Mouse (Mus musculus) T-helper 1 cell (primary cell): Measurements from ENCODE around the gene Mapre1.
"Not testable (repeated sequence)": the region's sequence is repeated elsewhere in the genome, so short reads cannot be mapped to it uniquely, and the experiment has no call there.

Source experiments
- in situ Hi-C: fragments of 300-600 bp; cut with MboI, MseI; formaldehyde crosslinking; loops from one replicate; pipeline ENCODE4 v1.15.1; 2025; ENCODE audit warnings: high pct_unique_total_duplicates

Mapre1 gene

DNA sequence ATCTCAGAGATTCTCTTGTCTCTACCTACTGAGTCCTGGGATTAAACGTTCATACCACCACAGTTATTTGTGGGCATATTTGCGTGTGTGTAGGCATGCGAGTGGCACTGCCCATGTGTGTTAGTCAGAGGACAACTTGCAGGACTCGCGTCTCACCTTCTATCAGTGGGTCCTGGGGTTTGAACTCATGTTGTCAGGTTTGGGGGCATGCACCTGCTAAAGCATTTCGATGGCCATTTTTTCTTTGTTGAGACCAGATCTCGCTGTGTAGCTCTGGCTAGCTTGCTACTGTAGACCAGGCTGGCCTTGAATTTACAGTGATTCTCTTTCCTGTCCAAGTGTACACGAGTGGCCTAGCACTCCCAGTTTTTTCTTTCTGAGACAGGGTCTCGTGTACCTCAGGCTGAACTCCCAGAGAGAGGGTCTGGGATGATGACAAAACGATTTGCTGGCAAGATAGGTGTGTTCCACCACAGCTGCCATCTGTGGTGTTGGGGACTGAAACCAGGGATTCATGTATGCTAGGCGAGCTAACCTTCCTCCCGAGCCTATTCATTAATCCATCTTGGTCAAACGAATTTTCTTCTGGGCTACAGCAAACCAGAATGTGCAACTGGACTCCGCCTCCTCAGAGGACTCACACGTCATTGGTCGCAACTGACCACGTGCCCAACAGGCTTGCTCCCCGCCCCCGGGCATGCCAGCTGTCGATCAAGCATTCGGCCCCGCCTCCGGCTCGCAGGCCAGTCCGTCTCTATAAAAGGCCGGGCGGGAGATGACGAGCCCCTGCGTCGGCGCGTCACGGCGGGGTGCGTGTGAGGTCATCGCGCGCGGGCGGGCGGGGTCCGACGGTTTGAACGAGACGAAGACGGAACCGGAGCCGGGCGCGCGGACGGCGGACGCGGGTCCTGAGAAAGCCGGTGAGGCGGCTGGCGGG, at the start of gene Mapre1:
Mapre1 (plus strand) TSS at position 775 of the 937 bp plus-strand sequence.
- in situ Hi-C loops = no loop called here

GRCm38 (mm10) chr2:153693413-153693812, 47.7 kb upstream of the Mapre1 start:
- in situ Hi-C loops = not testable (repeated sequence)

- in situ Hi-C loops = no loop called here
These were observed 46.5 kb upstream of the Mapre1 start for GRCm38 (mm10) chr2:153694462-153695085.

DNA sequence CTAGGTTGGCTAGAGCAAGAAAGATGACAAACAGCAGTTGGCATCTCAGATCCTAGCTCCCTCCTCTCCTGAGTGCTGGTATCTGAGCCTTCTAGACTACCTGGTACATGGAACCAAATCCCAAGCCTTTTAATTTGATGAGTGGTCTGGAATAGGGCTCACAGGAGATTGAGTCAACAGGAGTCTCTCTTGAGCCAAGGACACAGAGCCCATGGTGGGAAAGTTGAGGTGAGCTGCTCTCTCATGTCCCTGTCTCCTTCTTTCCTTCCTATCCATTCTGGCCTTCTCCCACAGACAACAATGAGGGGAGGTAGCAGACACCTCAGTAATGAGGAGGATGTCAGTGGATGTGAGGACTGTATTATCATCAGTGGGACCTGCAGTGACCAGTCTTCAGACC, 44.7 kb upstream of the Mapre1 start, which contains the start of gene Dnmt3c:
Dnmt3c (plus strand) TSS at position 301 of the 400 bp plus-strand sequence.
- in situ Hi-C loops = no loop called here

- in situ Hi-C loops = no loop called here
These were observed 37.7 kb upstream of the Mapre1 start for GRCm38 (mm10) chr2:153703389-153703788.

DNA sequence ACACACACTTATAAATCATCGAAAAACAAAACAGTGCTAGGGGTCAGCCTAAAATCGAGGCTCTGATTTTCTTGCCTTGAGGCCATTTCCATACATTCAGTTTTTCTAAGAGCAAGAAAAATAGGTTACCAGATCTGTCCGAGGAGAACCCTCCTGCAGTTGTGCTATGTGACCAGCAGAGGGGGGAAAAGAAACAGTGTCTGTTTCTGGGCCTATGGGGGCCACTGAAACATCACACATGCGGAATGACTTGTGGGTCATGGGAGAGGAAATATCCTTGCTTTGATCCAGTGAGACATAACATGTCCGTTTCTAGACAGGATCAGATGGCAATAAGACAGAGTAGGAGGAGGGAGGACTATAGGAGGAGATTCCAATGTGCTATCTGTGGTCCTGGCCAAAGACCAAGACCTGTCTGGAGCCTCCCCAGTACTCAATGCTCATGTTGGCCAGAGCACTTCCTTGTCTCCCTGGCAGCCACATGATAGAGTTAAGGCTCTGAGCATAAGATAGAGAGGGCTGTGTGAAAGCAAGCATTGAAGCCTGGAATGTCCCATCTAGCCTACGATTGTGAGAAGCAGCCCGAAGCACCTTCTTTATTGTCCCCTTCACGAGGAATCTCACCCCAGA, 30.3 kb upstream of the Mapre1 start:
- in situ Hi-C loops = no loop called here

DNA sequence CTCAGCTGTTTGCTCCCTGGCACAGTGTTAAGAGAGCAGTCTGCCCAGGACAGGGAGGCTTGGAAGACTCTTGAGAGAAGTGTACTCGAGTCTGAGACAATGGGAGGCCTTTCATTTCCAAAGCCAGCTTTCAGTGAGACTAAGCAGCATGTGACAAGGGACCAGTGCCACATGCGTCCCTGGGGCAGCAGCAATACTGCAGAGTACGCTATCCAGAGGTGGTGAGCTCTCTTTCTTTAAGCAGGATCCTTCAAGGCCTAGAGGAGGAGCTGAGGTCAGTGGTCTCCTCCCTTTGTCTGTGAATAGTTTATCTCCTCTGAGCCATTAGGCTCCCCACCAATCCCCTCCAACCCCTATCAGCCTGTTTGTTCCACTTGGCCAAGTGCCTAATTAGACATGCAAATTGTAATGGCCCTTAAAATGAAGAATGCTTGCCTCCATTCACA, 28.4 kb upstream of the Mapre1 start:
- in situ Hi-C loops = no loop called here

- in situ Hi-C loops = no loop called here
These were observed 27.8 kb upstream of the Mapre1 start for GRCm38 (mm10) chr2:153713227-153713626.

GRCm38 (mm10) chr2:153717861-153718260, 23.2 kb upstream of the Mapre1 start:
- in situ Hi-C loops = not testable (repeated sequence)

DNA sequence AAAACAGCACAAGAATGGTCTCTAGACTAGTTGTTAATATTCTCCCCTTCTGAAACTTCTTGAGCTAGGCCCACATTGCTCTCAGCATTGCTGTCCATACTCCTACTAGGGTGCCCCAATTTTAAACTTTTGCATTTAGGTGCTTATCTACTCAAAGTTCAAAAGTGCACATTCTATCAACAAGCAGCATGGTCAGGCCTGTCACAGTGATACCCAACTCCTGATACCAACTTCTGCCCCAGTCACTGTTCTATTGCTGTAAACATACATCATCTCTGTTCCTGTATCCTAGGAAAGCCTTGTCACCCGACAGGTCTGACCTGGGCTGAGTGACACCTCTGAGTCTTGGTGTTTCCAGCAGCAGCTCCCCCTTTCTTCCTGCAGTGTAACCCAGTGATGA, 18.0 kb upstream of the Mapre1 start:
- in situ Hi-C loops = no loop called here

DNA sequence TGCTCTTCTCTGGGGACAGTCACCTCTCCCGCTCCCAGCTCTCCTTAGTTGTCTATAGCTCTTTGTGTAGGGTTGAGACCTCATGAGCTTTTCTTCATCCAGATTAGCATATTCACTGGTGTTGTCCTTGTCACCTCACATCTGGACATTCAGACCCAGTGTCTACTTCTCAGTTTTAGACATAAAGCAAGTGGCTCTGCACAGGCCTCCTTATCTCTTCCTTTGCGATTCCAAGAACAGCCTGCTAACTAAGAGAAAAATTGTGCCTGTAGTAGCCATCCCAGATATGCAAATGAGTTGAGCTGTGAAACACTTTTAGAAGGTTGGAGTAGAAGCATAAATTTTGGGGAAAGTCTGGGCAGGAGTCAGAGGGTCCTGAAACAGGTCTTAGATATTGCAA, 16.6 kb upstream of the Mapre1 start:
- in situ Hi-C loops = no loop called here

- in situ Hi-C loops = no loop called here
These were observed 16.2 kb upstream of the Mapre1 start for GRCm38 (mm10) chr2:153724871-153725270.

DNA sequence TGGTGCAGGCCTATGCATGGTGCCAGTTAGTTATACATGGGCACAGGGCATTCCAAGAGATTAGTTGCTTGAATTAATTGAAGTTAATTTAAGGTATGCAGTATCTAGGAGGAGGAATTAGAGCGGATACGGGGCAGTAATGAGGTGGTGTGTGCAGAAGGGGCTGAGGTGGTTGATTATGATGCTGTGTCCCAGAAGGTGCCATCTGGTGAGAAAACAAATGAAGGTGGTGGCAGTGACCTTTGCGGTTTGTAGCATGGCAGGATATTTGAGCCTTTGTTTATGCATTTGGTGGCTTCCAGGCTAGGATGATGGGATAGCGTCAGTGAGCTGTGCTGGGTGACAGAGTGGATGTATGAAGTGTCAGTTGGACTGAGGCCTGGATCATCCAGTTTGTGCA, 15.8 kb upstream of the Mapre1 start:
- in situ Hi-C loops = no loop called here

DNA sequence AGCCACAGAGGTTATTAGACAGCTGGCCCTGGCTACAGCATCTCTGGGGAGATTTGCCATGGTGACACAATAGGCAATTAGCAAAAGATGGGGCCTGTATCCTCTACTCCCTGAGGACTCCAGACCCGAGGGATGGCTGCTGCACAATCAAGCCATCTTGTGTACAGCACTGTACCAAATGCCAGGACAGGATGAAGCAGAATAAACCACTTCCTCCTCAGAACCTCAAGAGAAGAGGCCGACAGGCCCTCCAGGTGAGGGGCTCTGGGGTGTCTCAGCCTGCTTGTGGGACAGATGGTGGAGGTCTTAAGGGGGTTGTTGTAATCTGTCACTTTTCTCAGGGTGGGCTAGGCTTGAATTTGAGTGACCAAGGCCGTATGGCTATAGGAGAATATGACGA, 7.0 kb upstream of the Mapre1 start:
- in situ Hi-C loops = loop anchor here (10.0 kb wide), 1 partner anchor 909 kb away; no protein-coding TSS in a partner anchor

GRCm38 (mm10) chr2:153741437-153742065, 477 bp downstream of the Mapre1 start:
- in situ Hi-C loops = no loop called here

DNA sequence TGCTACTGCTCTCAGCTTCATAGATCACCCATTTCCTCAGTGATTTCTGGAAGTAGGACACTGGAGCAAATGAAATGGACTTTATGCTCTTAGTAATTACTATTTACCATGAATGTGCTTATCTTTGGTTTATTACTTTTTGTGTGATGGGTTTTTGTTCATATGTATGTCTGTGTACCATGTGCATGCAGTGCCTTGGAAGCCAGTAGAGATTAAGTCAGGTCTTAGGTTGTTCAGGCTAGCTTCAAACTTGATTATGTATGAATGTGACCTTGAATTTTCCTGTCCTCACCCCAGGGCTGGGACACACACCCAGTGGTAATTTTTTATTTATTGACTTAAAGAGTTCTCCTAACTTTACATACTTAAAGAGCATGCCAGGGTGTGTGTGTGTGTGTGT, 6.9 kb downstream of the Mapre1 start:
- in situ Hi-C loops = no loop called here

GRCm38 (mm10) chr2:153750363-153750762, 9.3 kb downstream of the Mapre1 start:
- in situ Hi-C loops = no loop called here

DNA sequence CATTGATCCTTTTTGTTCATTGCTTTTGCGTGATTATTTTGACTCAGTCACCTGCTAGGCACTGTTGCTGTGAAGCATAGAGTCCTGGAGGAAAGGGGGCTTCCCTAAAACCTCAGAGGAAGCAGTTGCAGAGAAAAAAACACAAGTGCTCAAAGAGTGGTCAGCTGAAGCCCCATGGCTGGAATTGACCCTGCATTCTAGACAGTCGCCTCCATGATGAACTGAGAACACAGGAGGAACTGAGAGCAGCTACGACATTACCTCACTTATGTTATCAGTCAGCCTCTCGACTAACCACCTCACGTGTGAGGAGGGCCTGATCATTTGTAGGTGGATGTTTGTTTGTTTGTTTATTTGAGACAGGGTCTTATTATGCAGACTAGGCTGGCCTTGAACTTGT, 21.0 kb downstream of the Mapre1 start:
- in situ Hi-C loops = no loop called here

DNA sequence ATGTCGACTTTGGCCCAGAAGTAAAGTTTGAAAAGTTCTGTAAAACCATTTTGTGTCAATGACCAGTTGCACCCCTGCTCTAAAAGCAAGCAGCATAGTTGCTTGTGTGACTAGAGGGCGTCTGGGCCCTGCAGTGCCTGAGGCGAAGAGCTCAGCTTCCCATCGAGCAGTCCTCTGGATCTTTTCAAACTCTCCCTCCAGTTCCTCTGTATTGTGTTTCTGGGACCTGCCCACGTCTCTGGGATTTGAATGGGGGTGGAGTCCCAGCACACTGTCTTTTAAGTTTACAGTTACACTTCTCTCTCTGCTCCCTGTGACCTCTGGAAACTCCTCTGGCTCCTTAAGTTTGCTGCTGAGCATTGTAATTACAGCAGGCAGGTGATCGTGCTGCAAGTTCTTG, 26.4 kb downstream of the Mapre1 start:
- in situ Hi-C loops = no loop called here

GRCm38 (mm10) chr2:153768881-153769280, 27.8 kb downstream of the Mapre1 start:
- in situ Hi-C loops = no loop called here

DNA sequence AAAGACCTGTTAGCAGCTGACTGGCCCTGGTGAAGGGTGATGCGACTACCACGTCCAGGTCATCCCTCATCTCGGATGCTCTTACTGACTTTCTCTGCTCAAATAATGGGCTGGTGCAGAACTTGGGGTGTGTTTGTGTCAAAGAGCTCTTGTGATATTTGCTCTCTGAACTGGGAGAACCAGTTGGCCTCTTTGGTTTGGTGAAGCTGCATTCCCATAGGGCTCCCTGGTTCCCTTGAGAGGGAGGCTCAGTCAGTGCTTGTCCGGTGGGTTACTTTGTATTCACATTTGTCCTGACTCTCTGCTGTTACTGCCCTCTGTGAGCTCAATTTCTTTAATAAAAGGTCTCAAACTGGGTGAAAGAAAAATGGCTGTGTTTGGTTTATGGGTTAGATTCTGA, 31.9 kb downstream of the Mapre1 start:
- in situ Hi-C loops = no loop called here

DNA sequence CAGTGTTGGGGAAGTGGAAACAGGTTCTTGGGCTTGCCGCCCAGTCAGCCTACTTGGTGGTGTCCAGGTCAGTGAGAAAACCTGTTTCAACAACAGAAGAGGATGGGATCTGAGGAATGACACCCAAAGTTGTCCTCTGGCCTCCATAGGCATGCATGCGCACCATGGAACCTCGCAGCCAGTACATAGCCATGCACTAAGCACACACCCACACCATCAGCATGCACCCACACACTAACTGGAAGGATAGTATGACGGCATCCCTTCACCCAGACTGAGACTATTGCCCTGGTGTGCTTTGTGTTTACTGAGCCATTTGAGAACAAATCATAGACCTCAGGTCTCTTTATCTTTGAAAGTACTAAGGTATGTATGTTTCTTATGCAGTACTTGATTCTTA, 34.4 kb downstream of the Mapre1 start:
- in situ Hi-C loops = no loop called here
